Mouse (Mus musculus) embryonic fibroblast, embryonic 13.5 days (primary cell): ENCODE data around the gene Rnf224.

Experiments
- CTCF ChIP-seq: IDR thresholded peaks from 2 replicates; pipeline ENCODE4 v1.5.1; 2011; ENCODE audit warnings: mild to moderate bottlenecking, control low read depth, low read length, moderate library complexity, borderline replicate concordance; ENCODE audit not compliant: insufficient read depth
- POLR2A ChIP-seq: IDR thresholded peaks from 2 replicates; pipeline ENCODE4 v1.6.1; 2011; ENCODE audit warnings: low read depth, mild to moderate bottlenecking, control low read depth, low read length, moderate library complexity

DNA sequence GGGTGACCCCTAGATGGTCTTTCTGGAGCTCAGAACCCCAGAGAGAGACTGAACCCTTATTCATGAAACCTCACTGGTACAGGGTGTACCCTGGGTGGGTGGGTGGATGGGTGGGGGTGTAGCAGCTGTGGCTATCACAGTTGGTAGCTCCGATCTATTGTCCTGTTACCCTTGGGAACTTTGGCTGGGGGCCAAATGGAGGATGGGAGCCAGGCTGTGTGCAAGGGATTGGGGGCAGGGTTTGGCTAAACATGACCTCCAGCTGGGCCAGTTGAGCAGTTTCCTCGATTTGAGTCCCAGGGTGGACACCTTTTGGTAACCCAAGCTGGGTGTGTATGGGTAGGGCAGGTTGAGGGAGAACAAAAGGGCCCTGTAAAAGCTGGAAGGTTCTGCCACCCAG, 30.1 kb upstream of the Rnf224 start:
- no peak for TF ChIP-seq CTCF
- TF ChIP-seq POLR2A = no peak
